Mouse (Mus musculus) neural tube, postnatal 0 days (tissue): ENCODE results near the gene Hprt. TPM values are rescaled to one million over a fixed set of nuclear protein-coding genes. Genes with fewer than 3 reads are reported as not detected.

ENCODE experiments used
- microRNA counts: library from miRNA; unstranded; fragments of <30 nt; microRNA quantifications from one replicate; lab custom pipeline; 2015
- microRNA-seq: library from miRNA; unstranded; fragments of <30 nt; microRNA quantifications from one replicate; pipeline ENCODE4, GENCODE M21; 2016
- polyA plus RNA-seq: library from polyadenylated mRNA; unstranded; fragments of >200 nt; fragmentation: Nextera tagmentation; extraction: Ambion mirVana; gene quantifications from 2 replicates; pipeline ENCODE4 v1.2.1, GENCODE M21; 2015

The Hprt gene
- 244 and 273 TPM in 2 replicates for polyA plus RNA-seq

DNA sequence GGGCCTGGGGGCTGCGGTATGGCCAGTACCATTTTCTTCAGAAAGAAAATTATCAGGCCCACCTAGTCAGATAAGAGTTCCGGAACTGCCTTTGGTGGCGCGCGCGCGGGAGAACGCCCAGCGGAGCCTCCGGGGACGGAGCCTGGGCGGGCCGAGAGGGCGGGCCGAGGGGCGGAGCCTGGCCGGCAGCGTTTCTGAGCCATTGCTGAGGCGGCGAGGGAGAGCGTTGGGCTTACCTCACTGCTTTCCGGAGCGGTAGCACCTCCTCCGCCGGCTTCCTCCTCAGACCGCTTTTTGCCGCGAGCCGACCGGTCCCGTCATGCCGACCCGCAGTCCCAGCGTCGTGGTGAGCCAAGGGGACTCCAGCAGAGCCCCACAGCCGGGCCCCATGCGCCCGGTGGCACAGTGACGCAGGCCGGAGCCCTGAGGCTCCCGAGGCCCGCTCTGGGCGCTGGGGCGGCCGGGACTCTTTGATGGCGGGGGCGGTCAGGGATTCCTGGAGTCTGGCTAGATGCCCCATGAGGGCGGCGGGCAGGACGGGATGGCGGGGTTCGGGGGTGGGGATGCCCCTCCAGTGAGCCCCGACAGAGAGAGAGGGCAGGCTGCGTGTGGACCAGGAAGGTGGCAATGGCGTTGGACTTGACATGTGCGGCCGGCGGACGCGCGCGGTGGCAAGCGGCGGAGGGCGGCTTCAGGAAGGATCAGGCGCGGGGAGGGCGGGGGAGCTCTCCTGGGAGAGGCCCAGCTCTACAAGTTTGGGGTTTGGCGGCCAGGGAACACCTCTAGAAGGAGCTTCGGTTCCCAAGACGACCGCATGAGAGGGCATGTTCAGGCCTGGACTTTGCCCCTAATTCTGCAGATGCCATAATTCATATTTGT is at the start of gene Hprt:
Hprt (plus strand) TSS at position 233 of the 879 bp plus-strand sequence.

MicroRNAs within 50 kb of the gene (microRNA counts, 519-probe panel; counts per million panel counts)
- microRNA mmu-miR-322 (lab: Ali Mortazavi, UCI) (4,974 counts per million, percentile 58 among the panel's probes with 10 or more counts), microRNA mmu-miR-351 (lab: Ali Mortazavi, UCI) (40.5 counts per million), microRNA mmu-miR-450a-3p (lab: Ali Mortazavi, UCI) (40.5 counts per million), microRNA mmu-miR-450a-5p (lab: Ali Mortazavi, UCI) (3,525 counts per million, percentile 24 among the panel's probes with 10 or more counts), microRNA mmu-miR-450b-3p (lab: Ali Mortazavi, UCI) (40.5 counts per million), microRNA mmu-miR-450b-5p (lab: Ali Mortazavi, UCI) (40.5 counts per million), microRNA mmu-miR-503 (lab: Ali Mortazavi, UCI) (40.5 counts per million), microRNA mmu-miR-542-3p (lab: Ali Mortazavi, UCI) (40.5 counts per million), microRNA mmu-miR-542-5p (lab: Ali Mortazavi, UCI) (40.5 counts per million)

Small RNA genes within 50 kb of the gene (microRNA-seq; reads per million reads assigned to microRNA genes)
- gene Mir322 (9,982 reads per million, percentile 96 among the genes with 10 or more reads in this experiment), gene Mir351 (1,295 reads per million, percentile 77 among the genes with 10 or more reads in this experiment), gene Mir450-1 (5.2 reads per million, percentile 12 among the genes with 10 or more reads in this experiment), gene Mir450-2 (7.3 reads per million, percentile 17 among the genes with 10 or more reads in this experiment), gene Mir450b (72.3 reads per million, percentile 39 among the genes with 10 or more reads in this experiment), gene Mir503 (181 reads per million, percentile 52 among the genes with 10 or more reads in this experiment), gene Mir542 (261 reads per million, percentile 58 among the genes with 10 or more reads in this experiment)

Other genes starting within 250 kb of the Hprt start
- gene Ccdc160, start 196.9 kb upstream of the Hprt start, polyA plus RNA-seq, result 7.5 and 7.8 TPM in 2 replicates
- gene Phf6, start 75.9 kb upstream of the Hprt start, polyA plus RNA-seq, result 23.8 and 25.1 TPM in 2 replicates